Mouse (Mus musculus) forebrain, embryonic 14.5 days (tissue): ENCODE data around the gene Usp1. TPM values are rescaled to one million over a fixed set of nuclear protein-coding genes. Genes with fewer than 3 reads are reported as not detected.

ENCODE experiments used
- ATAC-seq: fragments of 200-750 bp; cut with Nextera tagmentation; 2 replicates; pipeline ENCODE4 v1.8.0; 2017; ENCODE audit warnings: mild to moderate bottlenecking, moderate library complexity
- DNase-seq: peaks from one replicate; pipeline ENCODE4 v3.0.0-alpha.2; 2015; ENCODE audit warnings: low spot score
- H3K27ac ChIP-seq: fragments of 300-500 bp; sonication (generic); 2 replicates; pipeline ENCODE4 v1.5.1; 2014; ENCODE audit warnings: low read depth, mild to moderate bottlenecking, control low read depth, low read length, moderate library complexity
- H3K27me3 ChIP-seq: fragments of 300-500 bp; sonication (generic); replicated peaks from 2 replicates; pipeline ENCODE4 v1.6.1; 2014; ENCODE audit warnings: low read length, control low read depth, mixed read lengths; ENCODE audit not compliant: control insufficient read depth, insufficient read depth
- H3K36me3 ChIP-seq: fragments of 300-500 bp; sonication (generic); 2 replicates; pipeline ENCODE4 v1.6.1; 2014; ENCODE audit warnings: low read length, control low read depth; ENCODE audit not compliant: control insufficient read depth, insufficient read depth
- H3K4me1 ChIP-seq: fragments of 300-500 bp; sonication (generic); 2 replicates; pipeline ENCODE4 v1.6.1; 2014; ENCODE audit warnings: antibody characterized with exemption, low read length, control low read depth; ENCODE audit not compliant: control insufficient read depth, insufficient read depth
- H3K4me2 ChIP-seq: fragments of 300-500 bp; sonication (generic); 2 replicates; pipeline ENCODE4 v1.6.1; 2014; ENCODE audit warnings: mild to moderate bottlenecking, control low read depth, low read length
- H3K4me3 ChIP-seq: fragments of 300-500 bp; sonication (generic); 2 replicates; pipeline ENCODE4 v1.5.1; 2014; ENCODE audit warnings: low read depth, low read length, control low read depth
- H3K9ac ChIP-seq: fragments of 300-500 bp; sonication (generic); 2 replicates; pipeline ENCODE4 v1.6.1; 2014; ENCODE audit warnings: mild to moderate bottlenecking, low read length, control low read depth, moderate library complexity
- H3K9me3 ChIP-seq: fragments of 300-500 bp; sonication (generic); replicated peaks from 2 replicates; pipeline ENCODE4 v1.6.1; 2016; ENCODE audit warnings: low read length, control low read depth, mixed read lengths; ENCODE audit not compliant: control insufficient read depth
- WGBS: fragments of 180-500 bp; shearing (Covaris S2); extraction: QIAGEN DNeasy Blood & Tissue Kit; methylation state at CpG from one replicate; pipeline ENCODE4 v1.1.7; 2014; 5-methylcytosine and 5-hydroxymethylcytosine counted together
- polyA plus RNA-seq: library from polyadenylated mRNA; unstranded; fragments of >200 nt; fragmentation: Nextera tagmentation; extraction: Ambion mirVana; gene quantifications from 2 replicates; pipeline ENCODE4 v1.2.1, GENCODE M21; 2014

Gene Usp1
- 59.0 and 79.9 TPM in 2 replicates for polyA plus RNA-seq

GRCm38 (mm10) chr4:98923568-98924070, at the start of gene Usp1:
Gene Usp1 (plus strand): TSS chr4:98923810.
- no peaks in the 10 kb centered on the region for H3K27me3 ChIP-seq
- H3K27ac ChIP-seq = peak within 1 kb of the TSS; percentile 100
- peak within 1 kb of the TSS; percentile 93 for H3K9ac ChIP-seq
- DNase-seq (peak; percentile 90), ATAC-seq (peak; percentile 64)
- WGBS = under 1% methylated on average over 48 of the region's 67 CpGs
- peaks cover 8% of the 10 kb centered on the region; the same call in 1 of the 2 replicates for H3K4me1 ChIP-seq
- peak within 1 kb of the TSS; percentile 92 for H3K4me3 ChIP-seq
- peak within 1 kb of the TSS; percentile 81 for H3K4me2 ChIP-seq
- no peaks in the 10 kb centered on the region for H3K9me3 ChIP-seq
- peaks cover 2% of the 10 kb centered on the region; the same call in 1 of the 2 replicates for H3K36me3 ChIP-seq

DNA sequence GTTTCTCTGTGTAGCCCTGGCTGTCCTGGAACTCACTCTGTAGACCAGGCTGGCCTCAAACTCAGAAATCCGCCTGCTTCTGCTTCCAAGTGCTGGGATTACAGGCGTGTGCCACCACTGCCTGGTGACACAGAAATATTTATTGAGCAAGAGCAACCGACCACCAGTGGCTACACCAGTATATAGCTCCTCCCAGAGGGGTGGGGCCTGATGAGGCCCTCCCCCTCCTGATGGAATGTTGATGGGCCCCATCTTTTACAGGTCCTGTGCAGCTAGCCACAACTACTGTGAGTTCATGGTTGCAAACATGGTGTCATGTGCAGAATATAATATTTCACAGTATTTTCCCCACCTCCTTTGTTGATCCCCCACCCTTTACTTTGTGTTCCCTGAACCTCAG, 40.9 kb upstream of the Usp1 start:
- WGBS = 76% methylated on average over 3 of the region's 3 CpGs

DNA sequence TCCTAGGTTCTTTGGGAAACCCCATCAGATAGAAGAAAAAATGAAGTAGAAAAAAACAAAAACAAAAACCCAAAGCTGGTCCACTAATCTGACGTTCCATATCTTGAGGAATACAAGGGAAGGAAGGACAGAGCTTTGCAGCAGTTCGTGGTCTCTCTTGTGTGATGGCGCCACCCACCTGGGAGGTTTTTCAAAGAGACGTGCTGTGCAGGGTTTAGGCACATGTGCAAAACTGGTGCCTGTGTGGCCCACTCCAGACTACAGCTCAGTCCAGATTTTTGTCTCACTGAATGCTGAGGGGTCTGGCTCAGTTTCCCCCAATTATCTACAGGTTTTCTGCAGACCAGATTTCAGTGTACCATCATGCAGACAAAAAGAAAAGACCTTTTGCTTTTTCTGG, 37.2 kb upstream of the Usp1 start:
- ATAC-seq (no peak), DNase-seq (no peak)
- Histone ChIP-seq H3K4me2 (no peak overlapping the region), H3K36me3 (no peaks in the 10 kb centered on the region), H3K4me1 (no peaks in the 10 kb centered on the region), H3K27me3 (no peaks in the 10 kb centered on the region), H3K4me3 (no peak overlapping the region), H3K9me3 (no peaks in the 10 kb centered on the region), H3K9ac (no peak overlapping the region), H3K27ac (no peak overlapping the region)
- 71% methylated on average over 4 of the region's 4 CpGs for WGBS

More for the DNA sequence above, 40.9 kb upstream of the Usp1 start:
- Histone ChIP-seq H3K9me3 (no peaks in the 10 kb centered on the region), H3K27ac (no peak overlapping the region), H3K4me3 (no peak overlapping the region), H3K36me3 (no peaks in the 10 kb centered on the region), H3K27me3 (no peaks in the 10 kb centered on the region), H3K9ac (no peak overlapping the region), H3K4me2 (no peak overlapping the region), H3K4me1 (no peaks in the 10 kb centered on the region)
- ATAC-seq = no peak
- no peak for DNase-seq

DNA sequence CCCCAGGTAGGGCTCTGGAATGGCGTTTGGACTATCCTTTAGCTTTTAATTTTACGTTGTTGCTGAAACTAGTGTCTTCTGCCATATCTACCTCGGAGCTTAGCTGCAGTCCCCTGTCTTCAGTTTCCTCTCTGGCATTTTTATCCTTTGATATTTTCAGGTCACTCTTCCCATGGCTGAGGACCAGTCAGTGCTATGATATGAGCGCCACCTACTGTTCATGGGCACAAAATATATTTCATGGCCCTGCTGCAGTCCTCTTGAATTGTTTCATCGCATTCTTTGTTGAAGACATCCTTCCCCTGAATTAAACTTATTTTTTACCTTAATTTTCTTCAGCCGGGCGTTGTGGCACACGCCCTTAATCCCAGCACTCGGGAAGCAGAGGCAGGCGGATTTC, 36.5 kb upstream of the Usp1 start:
- no peak overlapping the region for H3K4me2 ChIP-seq
- peak; percentile 81 for ATAC-seq

DNA sequence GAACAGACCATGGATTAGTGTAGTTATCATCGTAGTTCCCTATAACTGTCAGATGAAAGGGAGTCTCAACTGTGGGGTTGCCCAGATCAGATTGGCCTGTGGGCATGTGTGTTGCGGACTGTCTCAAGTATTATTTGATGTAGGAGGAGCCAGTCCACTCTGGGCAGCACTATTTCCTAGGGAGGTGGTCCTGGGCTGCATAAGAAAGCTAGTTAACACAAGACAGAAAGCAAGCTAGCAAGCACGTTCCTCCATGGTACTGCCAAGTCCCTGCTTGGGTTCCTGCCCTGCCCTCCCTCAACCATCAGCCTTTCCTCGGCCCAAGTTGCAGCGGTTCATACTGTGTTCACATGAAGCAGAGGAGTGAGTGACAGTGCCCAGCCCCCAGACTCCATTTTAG, 13.4 kb upstream of the Usp1 start:
- ATAC-seq = no peak
- Histone ChIP-seq H3K36me3 (no peaks in the 10 kb centered on the region), H3K9ac (no peak overlapping the region), H3K4me3 (no peak overlapping the region), H3K4me1 (no peaks in the 10 kb centered on the region), H3K4me2 (no peak overlapping the region), H3K27ac (no peak overlapping the region), H3K27me3 (no peaks in the 10 kb centered on the region), H3K9me3 (no peaks in the 10 kb centered on the region)
- 93% methylated on average over 5 of the region's 5 CpGs for WGBS
- DNase-seq = no peak

More for the DNA sequence above, 36.5 kb upstream of the Usp1 start:
- peak; percentile 84 for DNase-seq
- Histone ChIP-seq H3K4me3 (no peak overlapping the region), H3K4me1 (no peaks in the 10 kb centered on the region), H3K9me3 (no peaks in the 10 kb centered on the region), H3K27ac (no peak overlapping the region), H3K9ac (no peak overlapping the region), H3K27me3 (no peaks in the 10 kb centered on the region), H3K36me3 (no peaks in the 10 kb centered on the region)
- WGBS = 17% methylated on average over 10 of the region's 10 CpGs

DNA sequence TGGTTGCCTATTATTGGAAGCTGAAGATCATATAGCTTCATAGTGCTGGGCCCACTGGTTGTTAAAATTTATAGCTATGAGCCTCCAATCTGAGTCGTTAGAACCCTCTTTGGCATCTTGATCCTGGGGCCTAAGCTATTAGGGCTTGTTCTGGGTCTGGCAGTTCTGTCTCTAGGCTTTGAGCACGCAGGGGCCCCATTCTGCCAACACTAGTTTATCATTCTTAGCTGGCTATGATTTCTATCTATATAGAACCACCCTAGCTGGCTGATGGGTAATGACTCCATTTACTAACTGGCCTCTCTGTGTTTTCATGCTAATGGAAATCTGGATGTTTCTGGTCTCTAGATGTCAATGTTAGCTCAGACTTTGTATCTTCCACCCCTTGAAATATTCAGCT, 5.9 kb upstream of the Usp1 start:
- H3K27ac ChIP-seq = no peak overlapping the region
- H3K9me3 ChIP-seq = no peaks in the 10 kb centered on the region
- no peak overlapping the region for H3K9ac ChIP-seq
- H3K4me3 ChIP-seq = no peak overlapping the region
- ATAC-seq = no peak
- H3K36me3 ChIP-seq = no peaks in the 10 kb centered on the region
- no peak for DNase-seq
- 69% methylated on average over 2 of the region's 2 CpGs for WGBS
- no peaks in the 10 kb centered on the region for H3K27me3 ChIP-seq
- no peak overlapping the region for H3K4me2 ChIP-seq
- H3K4me1 ChIP-seq = peaks cover 5% of the 10 kb centered on the region; the same call in 1 of the 2 replicates

DNA sequence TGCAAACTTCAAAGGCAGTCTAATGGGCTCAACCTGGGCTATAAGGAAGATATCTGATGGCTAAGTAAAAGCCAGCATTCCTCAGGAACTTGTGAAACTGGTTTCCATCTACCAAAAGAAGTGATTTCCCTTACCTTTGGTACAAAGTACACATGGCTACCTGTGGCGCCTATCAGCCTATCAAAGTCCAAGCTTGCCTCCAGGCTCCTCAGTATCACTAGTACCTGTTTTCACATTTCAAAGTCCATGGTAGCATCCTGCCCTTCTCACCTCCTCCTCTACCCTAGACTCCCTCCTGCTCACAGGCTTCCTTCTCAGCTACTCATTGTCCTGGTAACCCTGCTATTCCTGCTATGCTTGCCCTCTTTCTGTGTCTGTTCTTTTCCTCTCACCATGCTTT, 5.4 kb upstream of the Usp1 start:
- DNase-seq (no peak), ATAC-seq (no peak)
- H3K4me3 ChIP-seq = no peak overlapping the region
- no peak overlapping the region for H3K4me2 ChIP-seq
- H3K36me3 ChIP-seq = no peaks in the 10 kb centered on the region
- H3K9ac ChIP-seq = no peak overlapping the region
- 92% methylated on average over 1 of the region's 1 CpGs for WGBS
- no peak overlapping the region for H3K27ac ChIP-seq
- no peaks in the 10 kb centered on the region for H3K9me3 ChIP-seq
- peaks cover 5% of the 10 kb centered on the region; the same call in 1 of the 2 replicates for H3K4me1 ChIP-seq
- no peaks in the 10 kb centered on the region for H3K27me3 ChIP-seq

- H3K4me3 ChIP-seq = no peak overlapping the region
- ATAC-seq = no peak
Measured at GRCm38 (mm10) chr4:98920896-98921295, 2.7 kb upstream of the Usp1 start.

DNA sequence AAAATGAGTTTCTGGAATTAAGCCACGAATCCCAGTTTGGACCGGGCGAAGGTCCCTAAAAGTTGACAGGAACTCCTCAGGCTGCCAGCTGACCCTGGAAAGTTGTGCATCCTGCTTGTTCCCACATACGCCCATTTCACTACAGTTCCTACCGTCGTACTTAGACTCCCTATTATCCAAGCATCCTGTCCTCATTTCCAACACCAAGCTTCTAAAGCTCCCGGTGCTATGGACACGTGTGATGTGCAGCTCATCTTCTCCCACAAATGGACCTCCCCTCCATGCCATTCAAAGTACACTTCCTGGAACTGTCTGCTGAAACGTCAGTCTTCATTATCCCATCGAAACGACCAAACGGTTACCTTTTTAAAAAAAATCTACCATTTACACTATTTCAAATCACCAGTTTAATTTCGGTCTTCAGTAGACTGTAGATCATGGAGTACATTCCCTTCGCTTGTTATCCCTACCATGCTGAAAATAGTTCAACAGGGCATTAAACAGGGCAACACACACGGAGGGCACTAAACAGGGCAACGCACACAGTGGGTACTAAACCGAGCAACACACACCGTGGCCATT, 1.5 kb upstream of the Usp1 start:
- DNase-seq (peak; percentile 29), ATAC-seq (peak; percentile 1)
- Histone ChIP-seq H3K4me3 (peak overlapping the region; percentile 92), H3K27me3 (no peaks in the 10 kb centered on the region), H3K27ac (peak overlapping the region; percentile 96), H3K4me1 (peaks cover 8% of the 10 kb centered on the region; the same call in 1 of the 2 replicates), H3K36me3 (no peaks in the 10 kb centered on the region), H3K9ac (peak overlapping the region; percentile 88), H3K4me2 (peak overlapping the region; percentile 81), H3K9me3 (no peaks in the 10 kb centered on the region)
- 15% methylated on average over 18 of the region's 18 CpGs for WGBS

More at GRCm38 (mm10) chr4:98920896-98921295, 2.7 kb upstream of the Usp1 start:
- Histone ChIP-seq H3K36me3 (no peaks in the 10 kb centered on the region), H3K9ac (no peak overlapping the region), H3K9me3 (no peaks in the 10 kb centered on the region), H3K4me2 (no peak overlapping the region), H3K27me3 (no peaks in the 10 kb centered on the region), H3K27ac (no peak overlapping the region), H3K4me1 (peaks cover 8% of the 10 kb centered on the region; the same call in 1 of the 2 replicates)
- no peak for DNase-seq
- WGBS = 93% methylated on average over 4 of the region's 4 CpGs
